Mouse (Mus musculus) activated CD4-positive, CD25-positive, alpha-beta regulatory T cell, adult 9 weeks (primary cell): ENCODE data around the gene Ppil3. TPM values are rescaled to one million over a fixed set of nuclear protein-coding genes. Genes with fewer than 3 reads are reported as not detected.

ENCODE experiments used
- polyA plus RNA-seq: library from polyadenylated mRNA; unstranded; fragments of 100-300 nt; shearing (Covaris generic); gene quantifications from one replicate; pipeline ENCODE4 v1.2.1, GENCODE M21; 2017

Ppil3 gene
- polyA plus RNA-seq: 81.9 TPM

DNA sequence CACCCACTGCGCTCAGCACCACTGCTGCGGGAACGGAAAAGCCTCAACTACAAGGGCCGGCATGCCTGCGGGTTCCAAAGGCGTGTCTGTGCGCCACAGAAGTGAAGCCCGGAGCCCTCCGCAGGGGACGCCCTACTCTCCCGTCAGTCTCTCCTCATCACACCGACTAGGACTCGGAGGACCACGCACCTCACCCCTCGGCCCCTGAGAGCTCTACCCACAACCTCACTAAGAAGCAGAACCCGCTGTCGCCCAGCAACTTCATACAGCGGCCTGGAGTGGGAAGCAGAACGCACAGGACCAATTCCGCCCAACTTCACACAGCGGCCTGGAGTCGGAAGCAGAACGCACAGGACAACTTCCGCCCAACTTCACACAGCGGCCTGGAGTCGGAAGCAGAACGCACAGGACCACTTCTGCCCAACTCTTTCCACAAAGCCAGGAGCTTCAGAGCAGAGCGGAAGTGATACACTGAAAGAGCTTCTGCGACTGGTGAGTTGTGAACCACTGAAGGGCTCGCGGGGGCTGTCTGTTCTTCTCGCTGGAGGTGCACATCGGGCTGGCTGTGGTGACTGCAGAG, at the start of gene Ppil3, which contains the start of gene Nif3l1:
Ppil3 (minus strand) TSS at position 344 of the 580 bp plus-strand sequence.
Nif3l1 (plus strand) TSS at position 9 of the 580 bp plus-strand sequence.

DNA sequence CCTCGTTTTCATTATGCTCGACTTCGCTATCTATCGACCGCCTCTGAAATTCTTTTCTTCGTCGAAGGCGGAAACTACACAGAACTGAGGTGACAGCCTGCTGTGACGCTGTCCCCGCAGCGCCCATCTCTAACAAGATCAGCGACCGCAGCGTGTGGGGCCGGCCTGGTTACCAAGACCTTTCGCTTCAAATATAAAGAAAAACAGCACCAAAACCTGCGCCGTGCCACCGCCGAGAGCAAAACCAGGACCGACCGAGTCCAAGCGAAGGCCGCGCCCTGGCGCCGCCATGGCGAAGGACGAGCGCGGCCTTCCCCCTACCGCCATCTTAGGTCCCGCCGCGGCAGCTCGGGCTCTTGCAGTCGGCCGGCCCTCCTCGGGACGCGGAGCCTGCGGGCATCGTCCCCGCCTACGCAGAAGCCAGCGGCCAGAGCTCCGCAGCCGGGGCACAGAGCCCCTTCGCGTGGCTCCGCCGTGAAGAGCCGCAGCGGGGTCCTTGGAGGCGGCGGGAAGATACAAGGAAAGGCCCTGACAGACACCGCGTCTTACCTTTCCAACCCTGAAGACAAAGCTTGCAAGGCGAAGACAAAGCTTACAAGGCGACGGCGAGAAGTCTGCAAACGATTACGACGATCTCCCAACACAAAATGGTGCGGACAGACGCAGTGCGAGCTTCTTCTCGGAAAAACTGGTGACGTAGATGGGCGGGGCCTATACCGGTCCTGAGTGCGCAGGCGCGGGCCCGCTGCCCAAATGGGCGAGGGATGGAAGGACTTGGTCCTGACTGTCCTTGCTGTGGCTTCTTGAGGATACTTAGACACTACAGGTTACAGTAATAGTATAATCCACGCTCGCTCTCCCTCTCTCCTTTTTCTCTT, 21.7 kb downstream of the Ppil3 start, which contains the start of gene Clk1:
Clk1 (minus strand) TSS at position 696 of the 878 bp plus-strand sequence.

DNA sequence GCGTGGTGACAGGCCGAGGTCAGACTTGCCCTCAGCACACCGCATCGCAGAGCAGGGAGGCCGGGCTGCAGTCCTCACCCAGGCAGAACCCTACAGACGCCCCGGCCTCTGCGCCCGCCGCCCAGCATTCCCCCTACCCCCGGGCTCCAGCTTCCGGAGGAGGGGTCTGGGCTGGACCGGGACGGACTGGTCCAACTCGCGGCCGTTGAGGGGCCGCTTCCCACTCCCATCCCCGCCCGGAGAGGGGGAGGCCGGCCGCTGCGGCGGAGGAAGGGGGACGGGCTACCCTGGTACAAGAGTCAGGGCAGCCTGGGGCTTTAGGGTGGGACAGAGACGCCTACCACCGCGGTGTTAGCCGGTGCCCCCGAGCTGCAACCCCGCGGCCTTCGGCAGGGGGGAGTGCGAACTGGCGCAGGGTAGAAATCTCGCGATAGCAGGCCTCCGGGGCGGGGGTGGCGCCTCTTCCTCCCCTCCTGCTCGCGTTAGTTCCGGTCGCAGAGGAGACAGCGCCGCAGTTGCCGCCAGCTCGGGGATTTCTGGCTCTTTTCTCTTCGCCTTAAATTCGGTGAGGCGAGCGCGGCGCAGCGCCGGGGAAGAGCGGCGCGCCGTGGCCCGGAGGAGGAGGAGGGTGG, 52.5 kb downstream of the Ppil3 start, which contains the start of gene Bzw1:
Bzw1 (plus strand) TSS at position 247 of the 632 bp plus-strand sequence.

Other genes starting within 250 kb of the Ppil3 start
- gene Aox4, start 235.1 kb downstream of the Ppil3 start, polyA plus RNA-seq: not detected
- not detected for gene Aox2, start 167.2 kb downstream of the Ppil3 start, polyA plus RNA-seq
- 393 TPM for gene Bzw1, start 52.6 kb downstream of the Ppil3 start, polyA plus RNA-seq
- gene Clk1, start 21.4 kb downstream of the Ppil3 start, polyA plus RNA-seq: 417 TPM
- gene Nif3l1, start 335 bp downstream of the Ppil3 start, polyA plus RNA-seq: 39.8 TPM
- gene Orc2, start 59.6 kb upstream of the Ppil3 start, polyA plus RNA-seq: 32.0 TPM
- gene Fam126b, start 140.8 kb upstream of the Ppil3 start, polyA plus RNA-seq: 17.7 TPM
- gene Ndufb3, start 140.9 kb upstream of the Ppil3 start, polyA plus RNA-seq: 146 TPM